Mouse (Mus musculus) testis, adult 2 months (tissue): Measurements from ENCODE around the gene Filip1l. TPM values are rescaled to one million over a fixed set of nuclear protein-coding genes. Genes with fewer than 3 reads are reported as not detected.

Experiments used
- H3K27ac ChIP-seq: fragments of 200-500 bp; 2 replicates; pipeline ENCODE4 v1.5.1; 2012; ENCODE audit warnings: low read depth, low read length; ENCODE audit not compliant: control insufficient read depth, insufficient read depth
- H3K27me3 ChIP-seq: fragments of 200-500 bp; 2 replicates; pipeline ENCODE4 v1.6.1; 2012; ENCODE audit warnings: mild to moderate bottlenecking, low read length, moderate library complexity; ENCODE audit not compliant: control insufficient read depth, insufficient read depth
- H3K36me3 ChIP-seq: fragments of 200-500 bp; 2 replicates; pipeline ENCODE4 v1.6.1; 2012; ENCODE audit warnings: mild to moderate bottlenecking, low read length; ENCODE audit not compliant: control insufficient read depth, insufficient read depth
- H3K4me1 ChIP-seq: fragments of 200-500 bp; 2 replicates; pipeline ENCODE4 v1.6.1; 2012; ENCODE audit warnings: low read length; ENCODE audit not compliant: control insufficient read depth, insufficient read depth
- H3K4me3 ChIP-seq: fragments of 200-500 bp; 2 replicates; pipeline ENCODE4 v1.5.1; 2012; ENCODE audit warnings: low read depth, mild to moderate bottlenecking, low read length, moderate library complexity, mixed read lengths; ENCODE audit not compliant: control insufficient read depth
- CTCF ChIP-seq: fragments of 200-500 bp; IDR thresholded peaks from 2 replicates; pipeline ENCODE4 v1.5.1; 2012; ENCODE audit warnings: low read depth, mild to moderate bottlenecking, inconsistent platforms, low read length, moderate library complexity; ENCODE audit not compliant: control insufficient read depth, insufficient read depth, insufficient replicate concordance
- POLR2A ChIP-seq: fragments of 200-500 bp; IDR thresholded peaks from 2 replicates; pipeline ENCODE4 v1.6.1; 2012; ENCODE audit warnings: low read depth, mild to moderate bottlenecking, inconsistent platforms, low read length, moderate library complexity; ENCODE audit not compliant: control insufficient read depth
- polyA plus RNA-seq: library from polyadenylated mRNA; depleted of rRNA; stranded (reverse); fragments of >200 nt; gene quantifications from 2 replicates; pipeline ENCODE4 v1.2.3, GENCODE M21; 2012

The Filip1l gene
- polyA plus RNA-seq, 1 experiment, result 1.2 TPM

DNA sequence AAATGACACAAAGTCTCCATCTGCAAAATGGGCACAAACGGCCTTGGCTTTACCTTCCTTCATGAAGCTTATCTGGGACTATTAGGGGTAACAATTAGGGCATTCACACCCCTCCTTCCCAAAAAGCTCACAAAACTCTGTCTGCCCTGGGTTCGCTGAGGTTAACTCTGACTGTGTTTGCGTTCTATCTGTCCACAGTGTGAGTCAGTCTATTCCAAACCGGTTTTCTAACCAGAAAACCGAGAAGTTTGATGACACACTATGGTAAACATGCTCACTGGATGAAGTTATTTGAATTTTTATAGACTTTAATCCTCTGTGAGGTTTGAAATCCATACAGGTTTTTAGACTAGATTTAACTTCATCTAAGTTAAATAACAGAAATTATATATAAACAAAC lies 172.2 kb downstream of the Filip1l start:
- Histone ChIP-seq H3K36me3 (no peaks in the 10 kb centered on the region), H3K27ac (no peak overlapping the region), H3K27me3 (no peaks in the 10 kb centered on the region), H3K4me1 (no peaks in the 10 kb centered on the region), H3K4me3 (no peak overlapping the region)
- TF ChIP-seq POLR2A (no peak), CTCF (no peak)

DNA sequence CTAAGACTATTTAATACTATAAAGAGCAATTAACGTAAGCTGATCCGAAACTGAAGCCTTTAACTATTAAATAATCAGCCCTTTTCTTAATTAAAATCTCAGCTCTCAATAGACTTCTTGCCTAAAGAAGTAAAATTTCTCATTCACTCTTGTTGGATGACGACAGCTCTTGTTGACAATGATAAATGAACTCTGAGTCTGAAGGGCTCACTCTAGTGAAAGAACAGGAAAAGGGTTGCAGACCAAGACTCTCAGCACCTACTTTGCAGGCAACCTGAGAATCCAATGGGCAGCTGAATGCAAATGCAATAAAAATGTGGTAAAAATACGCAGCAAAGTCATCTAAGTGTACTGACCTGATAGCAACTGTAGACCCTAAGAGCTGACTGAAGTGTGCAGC lies 172.6 kb downstream of the Filip1l start:
- Histone ChIP-seq H3K27ac (no peak overlapping the region), H3K4me3 (no peak overlapping the region), H3K4me1 (no peaks in the 10 kb centered on the region), H3K36me3 (no peaks in the 10 kb centered on the region), H3K27me3 (no peaks in the 10 kb centered on the region)
- TF ChIP-seq POLR2A (no peak), CTCF (no peak)

DNA sequence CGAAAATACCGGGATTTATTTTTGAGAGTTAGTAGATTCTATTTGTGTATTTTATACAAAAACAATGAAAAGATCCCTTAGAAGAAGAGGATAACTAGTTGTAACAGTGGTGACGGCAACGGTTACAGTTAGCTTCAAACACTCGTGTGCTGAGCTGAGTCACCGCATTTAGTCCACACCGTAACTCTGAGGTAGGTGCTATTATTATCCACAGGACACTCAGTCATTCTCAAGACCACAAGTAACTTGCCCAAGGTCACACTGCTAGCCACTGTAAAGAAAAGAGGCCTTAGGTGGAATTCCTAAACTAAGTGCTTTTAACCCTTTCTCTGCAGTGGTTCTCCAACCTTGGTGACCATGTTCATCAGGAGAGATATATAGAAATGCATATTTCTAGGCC lies 174.0 kb downstream of the Filip1l start:
- no peak overlapping the region for H3K27ac ChIP-seq
- H3K27me3 ChIP-seq, result no peaks in the 10 kb centered on the region
- H3K4me1 ChIP-seq, result no peaks in the 10 kb centered on the region
- H3K36me3 ChIP-seq, result no peaks in the 10 kb centered on the region
- TF ChIP-seq CTCF, result no peak
- TF ChIP-seq POLR2A, result no peak
- H3K4me3 ChIP-seq, result no peak overlapping the region

GRCm38 (mm10) chr16:57528457-57528856 lies 175.6 kb downstream of the Filip1l start:
- H3K27ac ChIP-seq, result no peak overlapping the region
- H3K4me1 ChIP-seq, result no peaks in the 10 kb centered on the region
- TF ChIP-seq POLR2A (no peak), CTCF (no peak)
- no peak overlapping the region for H3K4me3 ChIP-seq
- no peaks in the 10 kb centered on the region for H3K36me3 ChIP-seq
- H3K27me3 ChIP-seq, result no peaks in the 10 kb centered on the region

- Histone ChIP-seq H3K27ac (no peak overlapping the region), H3K4me3 (no peak overlapping the region), H3K4me1 (no peaks in the 10 kb centered on the region), H3K36me3 (no peaks in the 10 kb centered on the region), H3K27me3 (no peaks in the 10 kb centered on the region)
- TF ChIP-seq POLR2A, result no peak
- TF ChIP-seq CTCF, result no peak
Observed at GRCm38 (mm10) chr16:57530547-57530946, 177.7 kb downstream of the Filip1l start.

GRCm38 (mm10) chr16:57532081-57532493 lies 179.2 kb downstream of the Filip1l start:
- Histone ChIP-seq H3K27ac (no peak overlapping the region), H3K4me1 (no peaks in the 10 kb centered on the region), H3K27me3 (no peaks in the 10 kb centered on the region), H3K36me3 (no peaks in the 10 kb centered on the region), H3K4me3 (no peak overlapping the region)
- no peak for TF ChIP-seq POLR2A
- no peak for TF ChIP-seq CTCF

DNA sequence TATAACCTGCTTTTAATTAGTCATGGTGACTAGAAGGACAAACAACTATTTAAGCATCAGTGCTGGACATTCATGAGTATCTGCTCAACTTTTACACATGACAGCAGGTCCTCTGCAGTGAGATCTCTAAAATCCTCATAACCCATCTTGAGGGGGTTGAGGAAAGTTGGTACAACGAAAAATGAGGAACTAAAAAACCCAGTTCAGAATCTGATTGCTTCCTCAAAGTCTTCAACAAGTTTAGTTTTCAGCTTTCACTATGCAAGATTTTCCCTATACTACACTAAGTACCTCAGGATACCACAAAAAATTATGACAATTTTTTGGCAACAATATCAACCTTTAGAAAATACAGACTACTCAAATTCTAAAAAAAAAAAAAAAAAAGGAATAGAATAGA lies 181.5 kb downstream of the Filip1l start:
- Histone ChIP-seq H3K27me3 (no peaks in the 10 kb centered on the region), H3K36me3 (no peaks in the 10 kb centered on the region), H3K27ac (no peak overlapping the region), H3K4me3 (no peak overlapping the region), H3K4me1 (no peaks in the 10 kb centered on the region)
- TF ChIP-seq POLR2A (no peak), CTCF (no peak)

GRCm38 (mm10) chr16:57534811-57535210 lies 181.9 kb downstream of the Filip1l start:
- H3K27ac ChIP-seq, result no peak overlapping the region
- no peaks in the 10 kb centered on the region for H3K27me3 ChIP-seq
- TF ChIP-seq POLR2A (no peak), CTCF (no peak)
- no peak overlapping the region for H3K4me3 ChIP-seq
- H3K36me3 ChIP-seq, result no peaks in the 10 kb centered on the region
- no peaks in the 10 kb centered on the region for H3K4me1 ChIP-seq
